Mouse (Mus musculus) cerebellum, adult 11 months (tissue): ENCODE results near the gene Hspb1.

ENCODE experiments used
- DNase-seq: peaks from one replicate; pipeline ENCODE4 v3.0.0; 2022

Gene Hspb1

GRCm38 (mm10) chr5:135913201-135913600 is 25.5 kb downstream of the Hspb1 start:
- no peak for DNase-seq

GRCm38 (mm10) chr5:135914156-135914555 is 26.4 kb downstream of the Hspb1 start:
- peak; percentile 44 for DNase-seq

- DNase-seq: no peak
Measured at GRCm38 (mm10) chr5:135916051-135916565, 28.4 kb downstream of the Hspb1 start.

GRCm38 (mm10) chr5:135916601-135917000 is 28.9 kb downstream of the Hspb1 start:
- peak; percentile 70 for DNase-seq

GRCm38 (mm10) chr5:135917327-135918058 is 29.8 kb downstream of the Hspb1 start:
- DNase-seq: no peak

GRCm38 (mm10) chr5:135918059-135918437 is 30.3 kb downstream of the Hspb1 start:
- no peak for DNase-seq

- DNase-seq: no peak
Measured at GRCm38 (mm10) chr5:135918593-135918992, 30.9 kb downstream of the Hspb1 start.

GRCm38 (mm10) chr5:135919902-135920301 is 32.2 kb downstream of the Hspb1 start:
- DNase-seq: no peak

- DNase-seq: no peak
Measured at GRCm38 (mm10) chr5:135923901-135924300, 36.2 kb downstream of the Hspb1 start.

GRCm38 (mm10) chr5:135929685-135930424 is 42.1 kb downstream of the Hspb1 start:
- no peak for DNase-seq

- no peak for DNase-seq
Measured at GRCm38 (mm10) chr5:135931526-135931925, 43.8 kb downstream of the Hspb1 start.

GRCm38 (mm10) chr5:135932359-135932758 is 44.6 kb downstream of the Hspb1 start:
- no peak for DNase-seq

GRCm38 (mm10) chr5:135933222-135933899 is 45.6 kb downstream of the Hspb1 start:
- no peak for DNase-seq

- DNase-seq: peak; percentile 74
Measured at GRCm38 (mm10) chr5:135933900-135934441, 46.3 kb downstream of the Hspb1 start.

- DNase-seq: peak; percentile 98
Measured at GRCm38 (mm10) chr5:135934481-135935175, 46.9 kb downstream of the Hspb1 start, which contains the start of gene Ywhag. TSS of gene Ywhag (minus strand) at chr5:135934616.

- no peak for DNase-seq
Measured at GRCm38 (mm10) chr5:135935176-135935523, 47.4 kb downstream of the Hspb1 start.

- no peak for DNase-seq
Measured at GRCm38 (mm10) chr5:135935641-135936190, 48.0 kb downstream of the Hspb1 start.
